Mouse (Mus musculus): ENCODE data around the gene D430041D05Rik.

DNA sequence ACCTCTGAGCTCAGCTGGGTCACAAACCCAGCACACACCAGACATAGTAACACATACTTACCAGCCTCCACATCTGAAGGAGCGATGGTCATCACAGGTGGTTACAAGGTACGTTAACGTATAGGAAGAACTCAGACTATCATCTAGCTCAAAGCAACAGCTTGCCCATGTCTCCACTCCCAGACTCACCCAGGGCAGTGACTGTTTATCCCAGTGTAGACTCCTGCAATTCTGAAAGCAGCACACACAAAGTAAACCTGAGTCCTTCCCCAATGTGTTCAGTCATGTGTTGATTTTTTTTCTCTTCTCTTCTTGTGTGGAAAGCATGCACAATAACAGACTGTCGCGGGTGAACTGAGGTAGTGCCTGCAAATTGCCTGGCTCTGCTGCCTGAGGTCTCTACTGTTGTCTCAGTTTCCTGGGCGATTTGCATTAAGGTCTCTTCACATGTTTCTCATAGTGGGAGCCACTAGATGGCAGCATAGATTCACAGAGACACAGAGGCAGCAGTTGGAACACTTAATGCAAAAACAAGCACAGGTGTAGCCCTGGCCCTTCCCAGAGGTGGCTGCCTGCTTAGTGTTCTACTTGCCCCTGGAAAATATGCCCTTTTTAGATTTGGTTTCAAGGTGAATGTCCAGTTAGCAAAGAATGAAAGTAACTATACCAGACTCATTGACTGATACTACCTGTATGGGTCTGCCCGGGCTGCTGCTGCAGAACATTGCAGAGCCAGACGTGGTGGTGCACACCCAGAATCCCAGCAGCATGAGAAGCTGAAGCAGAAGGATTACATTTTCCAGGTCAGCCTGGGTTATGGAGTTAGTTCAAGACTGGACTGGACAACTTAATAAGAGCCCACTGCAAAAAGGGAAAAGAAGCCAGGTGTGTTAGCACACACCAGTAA lies 276.4 kb downstream of the D430041D05Rik start:
- TF ChIP-seq CTCF (conservative IDR thresholded peaks at IDR 0.05; ENCODE audit: low read length) = peak; percentile 66
- TF ChIP-seq NANOG (IDR thresholded peaks at IDR 0.05; ENCODE audit: borderline replicate concordance, low read length) = no peak
